Mouse (Mus musculus) hindbrain, embryonic 14.5 days (tissue): ENCODE results near the gene Tarsl2. TPM values are rescaled to one million over a fixed set of nuclear protein-coding genes. Genes with fewer than 3 reads are reported as not detected.
A peak's percentile ranks its signal among the peaks of the same experiment; 100 is the strongest.

ENCODE experiments used
- ATAC-seq: fragments of 200-750 bp; cut with Nextera tagmentation; 2 replicates; pipeline ENCODE4 v1.8.0; 2017; ENCODE audit warnings: moderate number of reproducible peaks, mild to moderate bottlenecking, moderate TSS enrichment, moderate library complexity; ENCODE audit not compliant: low FRiP score
- DNase-seq: peaks from one replicate; pipeline ENCODE4 v3.0.0-alpha.2; 2015; ENCODE audit warnings: low spot score
- H3K27ac ChIP-seq: fragments of 300-500 bp; sonication (generic); 2 replicates; pipeline ENCODE4 v1.5.1; 2014; ENCODE audit warnings: mild to moderate bottlenecking, moderate library complexity
- H3K27me3 ChIP-seq: fragments of 300-500 bp; sonication (generic); 2 replicates; pipeline ENCODE4 v1.6.1; 2014; ENCODE audit warnings: mild to moderate bottlenecking, low read length, mixed read lengths; ENCODE audit not compliant: control insufficient read depth, insufficient read depth
- H3K36me3 ChIP-seq: fragments of 300-500 bp; sonication (generic); replicated peaks from 2 replicates; pipeline ENCODE4 v1.6.1; 2014; ENCODE audit not compliant: control insufficient read depth, insufficient read depth
- H3K4me1 ChIP-seq: fragments of 300-500 bp; sonication (generic); replicated peaks from 2 replicates; pipeline ENCODE4 v1.6.1; 2014; ENCODE audit warnings: antibody characterized with exemption, low read length, mixed read lengths; ENCODE audit not compliant: control insufficient read depth, insufficient read depth
- H3K4me2 ChIP-seq: fragments of 300-500 bp; sonication (generic); replicated peaks from 2 replicates; pipeline ENCODE4 v1.6.1; 2014; ENCODE audit warnings: mild to moderate bottlenecking, moderate library complexity
- H3K4me3 ChIP-seq: fragments of 300-500 bp; sonication (generic); replicated peaks from 2 replicates; pipeline ENCODE4 v1.5.1; 2014; ENCODE audit warnings: mild to moderate bottlenecking, low read length
- H3K9ac ChIP-seq: fragments of 300-500 bp; sonication (generic); 2 replicates; pipeline ENCODE4 v1.6.1; 2014
- H3K9me3 ChIP-seq: fragments of 300-500 bp; sonication (generic); 2 replicates; pipeline ENCODE4 v1.6.1; 2016; ENCODE audit warnings: low read length; ENCODE audit not compliant: control insufficient read depth
- WGBS: fragments of 180-500 bp; shearing (Covaris S2); extraction: QIAGEN DNeasy Blood & Tissue Kit; methylation state at CpG from one replicate; pipeline ENCODE4 v1.1.7; 2014; 5-methylcytosine and 5-hydroxymethylcytosine counted together
- polyA plus RNA-seq: library from polyadenylated mRNA; unstranded; fragments of >200 nt; fragmentation: Nextera tagmentation; extraction: Ambion mirVana; gene quantifications from 2 replicates; pipeline ENCODE4 v1.2.1, GENCODE M21; 2014

The Tarsl2 gene
- polyA plus RNA-seq, 1 experiment from 2014 or later, result 23.7 TPM

DNA sequence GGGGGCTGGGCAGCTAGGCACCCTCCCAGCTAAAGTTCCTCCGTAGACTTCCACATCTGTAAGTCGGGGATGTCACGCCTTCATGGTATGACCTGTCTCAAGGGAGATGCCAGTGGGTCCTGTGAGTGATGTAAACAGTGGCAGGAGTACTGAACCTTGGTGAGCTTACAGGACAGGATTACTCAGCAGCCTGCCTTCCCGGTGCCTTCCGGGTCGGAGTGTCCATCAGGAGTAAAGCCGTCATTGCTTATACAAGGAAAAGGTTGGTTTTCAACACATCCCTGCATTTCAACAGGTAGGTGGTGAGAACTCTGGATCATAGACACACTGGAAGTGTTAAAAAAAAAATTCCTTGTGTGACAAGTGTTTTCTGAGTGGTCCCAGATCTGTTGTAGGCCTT is 57.4 kb downstream of the Tarsl2 start:
- ATAC-seq (no peak), DNase-seq (no peak)
- Histone ChIP-seq H3K4me2 (no peak overlapping the region), H3K4me3 (no peak overlapping the region), H3K27ac (no peak overlapping the region), H3K4me1 (no peaks in the 10 kb centered on the region), H3K36me3 (peaks cover 57% of the 10 kb centered on the region), H3K9me3 (no peaks in the 10 kb centered on the region), H3K27me3 (no peaks in the 10 kb centered on the region), H3K9ac (no peak overlapping the region)
- 90% methylated on average over 7 of the region's 7 CpGs for WGBS

DNA sequence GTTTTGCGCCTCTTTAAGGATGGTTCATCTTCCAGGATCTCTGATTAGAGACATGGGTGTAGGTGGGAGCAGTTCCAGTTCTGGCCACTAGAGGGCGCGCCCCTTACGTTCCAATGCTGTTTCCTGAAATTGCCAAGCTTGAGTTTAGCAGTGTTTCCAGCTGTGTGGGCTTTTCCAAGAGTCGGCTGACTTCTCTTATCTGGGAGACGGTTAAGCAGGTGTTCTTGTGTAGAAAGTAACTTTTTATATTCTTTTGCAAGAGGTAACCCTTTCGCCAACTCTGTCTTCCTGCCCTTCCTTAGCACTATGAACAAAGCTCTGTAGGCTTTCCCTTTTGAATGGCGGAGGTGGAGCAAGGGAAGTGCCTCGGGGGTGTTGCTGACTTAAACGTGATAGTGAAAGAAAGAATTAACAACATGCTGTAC is 60.1 kb downstream of the Tarsl2 start:
- no peaks in the 10 kb centered on the region for H3K9me3 ChIP-seq
- no peaks in the 10 kb centered on the region for H3K4me1 ChIP-seq
- 16% methylated on average over 10 of the region's 10 CpGs for WGBS
- no peak overlapping the region for H3K27ac ChIP-seq
- no peak overlapping the region for H3K4me3 ChIP-seq
- H3K9ac ChIP-seq, result no peak overlapping the region
- peak overlapping the region; percentile 35 for H3K4me2 ChIP-seq
- no peaks in the 10 kb centered on the region for H3K27me3 ChIP-seq
- DNase-seq, result peak; percentile 95
- peak; percentile 24; the same call in 1 of the 2 replicates for ATAC-seq
- H3K36me3 ChIP-seq, result peaks cover 30% of the 10 kb centered on the region

DNA sequence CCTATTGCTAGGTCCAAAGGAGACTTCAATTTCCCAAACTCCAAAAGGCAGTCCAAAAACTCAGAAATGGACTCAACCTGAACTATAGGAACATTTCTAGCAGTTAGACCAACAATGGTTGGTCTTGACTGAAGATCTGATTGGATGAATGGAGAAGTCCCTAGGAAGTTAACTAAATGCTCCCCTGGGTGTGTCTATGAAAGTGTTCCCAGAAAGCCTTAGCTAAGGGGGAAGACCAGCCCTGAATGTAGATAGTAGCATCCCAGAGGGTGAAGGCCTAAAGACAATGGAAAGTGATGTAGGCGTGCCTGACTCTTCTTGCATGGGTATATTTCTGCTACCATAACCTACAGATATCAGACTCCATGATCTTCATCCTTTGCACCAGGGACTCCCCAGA is 63.8 kb downstream of the Tarsl2 start:
- Histone ChIP-seq H3K4me2 (no peak overlapping the region), H3K27me3 (no peaks in the 10 kb centered on the region), H3K9me3 (no peaks in the 10 kb centered on the region), H3K36me3 (no peaks in the 10 kb centered on the region), H3K4me1 (no peaks in the 10 kb centered on the region), H3K4me3 (no peak overlapping the region), H3K9ac (no peak overlapping the region), H3K27ac (no peak overlapping the region)
- DNase-seq, result no peak
- no peak for ATAC-seq
- 94% methylated on average over 1 of the region's 1 CpGs for WGBS

DNA sequence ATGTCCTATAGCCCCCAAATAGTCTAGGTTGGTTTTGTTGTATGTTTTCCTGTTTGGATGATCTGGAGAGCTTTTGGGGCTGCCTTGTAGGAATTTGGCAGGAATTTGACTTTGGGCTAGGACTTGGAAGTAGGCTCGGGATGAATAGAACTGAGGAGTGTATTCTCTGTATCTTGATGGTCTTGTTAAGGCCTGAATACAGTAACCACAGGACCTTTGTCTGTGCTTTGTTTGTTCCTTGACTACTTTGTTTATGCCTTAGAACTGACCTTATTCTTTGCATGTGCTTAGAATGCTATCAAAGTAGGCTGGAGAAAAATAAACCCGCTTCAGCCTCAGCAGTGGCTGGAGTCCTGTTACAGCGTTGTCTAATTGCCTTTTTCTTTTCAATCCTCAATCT is 65.6 kb downstream of the Tarsl2 start:
- WGBS, result 63% methylated on average over 3 of the region's 3 CpGs
- H3K27ac ChIP-seq, result no peak overlapping the region
- no peaks in the 10 kb centered on the region for H3K27me3 ChIP-seq
- no peak overlapping the region for H3K9ac ChIP-seq
- H3K9me3 ChIP-seq, result no peaks in the 10 kb centered on the region
- no peaks in the 10 kb centered on the region for H3K4me1 ChIP-seq
- no peaks in the 10 kb centered on the region for H3K36me3 ChIP-seq
- no peak overlapping the region for H3K4me2 ChIP-seq
- DNase-seq (no peak), ATAC-seq (no peak)
- H3K4me3 ChIP-seq, result no peak overlapping the region

DNA sequence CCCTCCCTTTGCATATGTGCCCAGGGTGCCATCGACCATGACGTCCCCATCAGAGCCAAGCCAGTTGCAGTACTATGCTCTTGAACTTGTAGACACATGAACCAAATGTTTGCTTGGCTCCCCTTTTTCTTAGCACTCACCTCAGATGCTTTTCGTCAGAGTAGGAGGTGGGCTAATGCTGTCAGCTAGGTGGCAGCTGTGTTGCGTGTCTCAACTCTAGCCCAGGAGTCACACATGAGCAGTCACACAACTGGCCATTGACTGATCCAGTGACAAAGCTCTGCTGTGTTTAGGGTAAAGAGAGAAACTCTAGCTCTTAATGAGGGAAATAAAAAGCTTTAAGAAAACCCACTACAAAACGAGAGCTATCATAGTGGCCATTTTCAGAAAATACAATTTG is 69.1 kb downstream of the Tarsl2 start:
- Histone ChIP-seq H3K27me3 (no peaks in the 10 kb centered on the region), H3K36me3 (no peaks in the 10 kb centered on the region), H3K9ac (no peak overlapping the region), H3K4me3 (no peak overlapping the region), H3K27ac (no peak overlapping the region), H3K4me2 (no peak overlapping the region), H3K4me1 (no peaks in the 10 kb centered on the region), H3K9me3 (no peaks in the 10 kb centered on the region)
- ATAC-seq, result no peak
- 73% methylated on average over 5 of the region's 5 CpGs for WGBS
- no peak for DNase-seq

DNA sequence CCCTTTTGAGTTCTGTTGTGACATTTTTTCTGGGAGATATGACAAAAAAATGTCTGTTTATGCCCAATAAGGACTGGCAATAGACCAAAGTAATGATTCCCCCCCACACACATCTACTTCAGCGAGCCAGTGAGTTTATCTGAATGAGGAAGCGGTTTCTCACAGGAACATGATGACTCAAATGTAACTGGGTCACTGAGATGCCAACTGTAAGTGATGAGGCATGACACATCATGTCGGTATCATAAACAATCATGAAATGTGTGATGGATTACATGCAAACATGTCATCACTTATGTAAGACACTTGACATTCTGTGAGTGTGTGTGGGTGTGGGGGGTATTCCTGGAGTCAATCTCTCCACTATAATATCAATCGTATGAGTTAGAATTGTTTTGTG is 69.6 kb downstream of the Tarsl2 start:
- no peak overlapping the region for H3K9ac ChIP-seq
- no peak for ATAC-seq
- H3K4me1 ChIP-seq, result no peaks in the 10 kb centered on the region
- no peaks in the 10 kb centered on the region for H3K9me3 ChIP-seq
- H3K4me2 ChIP-seq, result no peak overlapping the region
- H3K27ac ChIP-seq, result no peak overlapping the region
- no peaks in the 10 kb centered on the region for H3K27me3 ChIP-seq
- H3K36me3 ChIP-seq, result no peaks in the 10 kb centered on the region
- no peak overlapping the region for H3K4me3 ChIP-seq
- no peak for DNase-seq
- WGBS, result 80% methylated on average over 4 of the region's 4 CpGs

DNA sequence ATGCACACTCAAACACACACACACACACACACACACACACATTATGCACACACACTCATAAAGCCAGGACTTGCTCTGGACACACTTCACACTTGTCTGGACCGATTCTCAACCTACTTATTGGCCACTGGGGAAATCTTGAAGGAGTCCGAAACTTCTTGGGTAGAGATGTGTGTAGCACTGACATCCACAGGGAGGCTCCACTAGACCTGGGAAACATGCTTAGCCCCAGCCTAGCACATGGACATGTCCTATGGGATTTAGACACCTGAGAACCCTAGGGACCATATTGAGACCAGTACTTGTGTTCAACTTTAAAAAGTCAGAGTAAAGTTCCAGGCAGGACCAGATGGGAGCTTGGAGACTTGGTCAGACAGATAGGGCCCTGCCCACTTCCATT is 89.3 kb downstream of the Tarsl2 start:
- no peak overlapping the region for H3K27ac ChIP-seq
- no peaks in the 10 kb centered on the region for H3K9me3 ChIP-seq
- H3K4me2 ChIP-seq, result no peak overlapping the region
- H3K4me3 ChIP-seq, result no peak overlapping the region
- 88% methylated on average over 2 of the region's 2 CpGs for whole genome bisulfite sequencing
- no peaks in the 10 kb centered on the region for H3K4me1 ChIP-seq
- H3K27me3 ChIP-seq, result no peaks in the 10 kb centered on the region
- H3K36me3 ChIP-seq, result no peaks in the 10 kb centered on the region
- DNase-seq, result no peak
- no peak overlapping the region for H3K9ac ChIP-seq
- no peak for ATAC-seq

DNA sequence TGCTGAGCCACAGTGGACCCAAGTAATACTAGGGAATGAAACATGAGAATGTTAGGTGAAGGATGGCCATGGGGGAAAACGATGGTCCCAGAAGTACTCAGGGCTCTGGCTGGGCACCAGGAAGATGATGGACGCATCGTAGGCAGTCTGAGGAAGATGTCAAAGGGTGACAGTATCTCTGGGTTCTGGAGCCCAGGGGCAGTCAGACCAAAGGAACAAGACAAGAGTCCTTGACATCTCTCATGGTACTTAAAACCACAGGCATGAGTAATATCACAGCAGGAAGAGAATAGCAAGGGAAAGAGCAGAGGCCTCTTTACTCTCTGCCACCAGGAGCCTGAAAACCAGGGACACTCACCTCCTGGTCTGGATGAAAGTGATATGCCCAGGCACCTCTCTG is 90.6 kb downstream of the Tarsl2 start:
- Histone ChIP-seq H3K4me1 (no peaks in the 10 kb centered on the region), H3K27me3 (no peaks in the 10 kb centered on the region), H3K9me3 (no peaks in the 10 kb centered on the region), H3K4me3 (no peak overlapping the region), H3K9ac (no peak overlapping the region), H3K36me3 (no peaks in the 10 kb centered on the region), H3K4me2 (no peak overlapping the region), H3K27ac (no peak overlapping the region)
- DNase-seq (no peak), ATAC-seq (no peak)
- WGBS, result 96% methylated on average over 3 of the region's 3 CpGs

DNA sequence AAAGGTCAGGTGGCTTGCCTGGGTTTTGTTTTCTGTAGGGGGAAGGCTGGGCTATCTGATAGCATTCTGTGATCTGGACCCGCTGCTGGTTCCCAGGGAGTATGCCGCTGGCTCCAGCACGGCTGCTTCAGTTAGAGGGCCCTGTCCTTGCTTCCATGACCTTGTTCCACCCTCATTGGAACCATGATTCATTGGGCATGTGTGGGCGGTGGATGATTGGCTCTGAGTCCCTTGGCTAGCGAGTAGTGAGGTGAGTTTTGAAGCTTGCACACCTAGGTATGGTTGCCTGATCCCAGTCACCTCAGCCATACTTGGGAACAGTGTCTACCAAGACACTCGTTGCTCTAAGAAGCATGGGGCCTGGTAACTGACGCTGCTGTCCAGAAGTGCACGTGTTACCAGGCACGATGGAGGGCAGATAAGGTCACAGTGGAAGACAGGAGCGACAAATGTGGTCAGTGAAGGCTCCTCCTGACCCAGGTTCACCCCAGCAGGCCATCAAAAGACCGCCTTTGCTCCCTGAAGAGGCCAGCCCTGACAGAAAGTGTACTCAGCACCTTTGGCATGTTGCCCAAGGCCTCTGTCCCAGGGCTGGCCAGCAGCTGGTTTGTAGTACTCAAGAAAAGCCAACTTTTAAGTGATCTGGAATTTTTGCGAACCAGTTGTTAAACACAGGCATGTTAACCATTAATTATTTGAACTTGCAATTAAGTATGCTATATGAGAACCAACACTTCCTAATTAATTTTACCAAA is 92.8 kb downstream of the Tarsl2 start:
- H3K4me2 ChIP-seq, result no peak overlapping the region
- H3K9me3 ChIP-seq, result no peaks in the 10 kb centered on the region
- no peak overlapping the region for H3K4me3 ChIP-seq
- H3K27me3 ChIP-seq, result no peaks in the 10 kb centered on the region
- no peaks in the 10 kb centered on the region for H3K36me3 ChIP-seq
- H3K9ac ChIP-seq, result no peak overlapping the region
- no peak overlapping the region for H3K27ac ChIP-seq
- WGBS, result 79% methylated on average over 12 of the region's 12 CpGs
- DNase-seq (no peak), ATAC-seq (no peak)
- no peaks in the 10 kb centered on the region for H3K4me1 ChIP-seq
